Mouse (Mus musculus): ENCODE data around the gene Il34.

DNA sequence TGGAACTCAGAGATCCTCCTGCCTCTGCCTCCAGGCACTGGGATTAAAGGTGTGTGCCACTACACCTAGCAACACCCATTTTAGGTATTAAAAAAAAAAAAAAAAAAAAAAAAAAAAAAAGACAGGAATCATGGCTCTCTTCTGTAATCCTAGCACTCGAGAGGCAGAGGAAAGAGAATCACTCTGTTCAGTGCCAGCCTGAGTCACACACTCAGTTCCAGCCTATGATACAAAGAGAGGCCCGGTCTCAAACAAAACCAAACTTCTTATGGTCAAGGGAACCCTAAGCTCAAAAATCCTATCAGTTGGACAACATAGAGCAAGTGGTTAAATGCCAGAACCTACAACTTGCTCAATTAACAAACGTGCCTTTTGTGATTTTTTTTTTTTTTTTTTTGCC, 39.2 kb upstream of the Il34 start:
- no peak for TF ChIP-seq CTCF (IDR thresholded peaks at IDR 0.05; ENCODE audit: low read depth, low read length)
- TF ChIP-seq POLR2A (IDR thresholded peaks at IDR 0.05; ENCODE audit: borderline replicate concordance, low read depth, low read length): no peak
